Mouse (Mus musculus): ENCODE results near the gene Mertk.

- no peak for TF ChIP-seq GATA1 (IDR thresholded peaks at IDR 0.05; ENCODE audit: borderline replicate concordance, low read length)
- TF ChIP-seq FLI1 (IDR thresholded peaks at IDR 0.05; ENCODE audit: low read length) = no peak
Observed at GRCm38 (mm10) chr2:128786795-128787194, 88.0 kb downstream of the Mertk start.

All from megakaryocyte, embryonic 14.5 days (primary cell).